Mouse (Mus musculus) intestine, postnatal 0 days (tissue): ENCODE data around the gene Cyp17a1. TPM values are rescaled to one million over a fixed set of nuclear protein-coding genes. Genes with fewer than 3 reads are reported as not detected.

ENCODE experiments used
- ATAC-seq: fragments of 200-750 bp; cut with Nextera tagmentation; 2 replicates; pipeline ENCODE4 v1.8.0; 2017; ENCODE audit warnings: mild to moderate bottlenecking, moderate TSS enrichment, moderate library complexity
- H3K27ac ChIP-seq: fragments of 300-500 bp; sonication (generic); 2 replicates; pipeline ENCODE4 v1.5.1; 2014; ENCODE audit warnings: mild to moderate bottlenecking, low read depth, low read length, moderate library complexity
- H3K27me3 ChIP-seq: fragments of 300-500 bp; sonication (generic); replicated peaks from 2 replicates; pipeline ENCODE4 v1.6.1; 2014; ENCODE audit warnings: low read length, mixed read lengths; ENCODE audit not compliant: control insufficient read depth, insufficient read depth
- H3K36me3 ChIP-seq: fragments of 300-500 bp; sonication (generic); 2 replicates; pipeline ENCODE4 v1.6.1; 2014; ENCODE audit warnings: mild to moderate bottlenecking, moderate library complexity; ENCODE audit not compliant: control insufficient read depth, insufficient read depth
- H3K4me1 ChIP-seq: fragments of 300-500 bp; sonication (generic); replicated peaks from 2 replicates; pipeline ENCODE4 v1.6.1; 2014; ENCODE audit warnings: antibody characterized with exemption, low read length, mixed read lengths; ENCODE audit not compliant: control insufficient read depth, insufficient read depth
- H3K4me2 ChIP-seq: fragments of 300-500 bp; sonication (generic); replicated peaks from 2 replicates; pipeline ENCODE4 v1.6.1; 2014; ENCODE audit warnings: low read depth, mild to moderate bottlenecking, moderate library complexity
- H3K4me3 ChIP-seq: fragments of 300-500 bp; sonication (generic); 2 replicates; pipeline ENCODE4 v1.5.1; 2014; ENCODE audit warnings: low read depth, low read length
- H3K9ac ChIP-seq: fragments of 300-500 bp; sonication (generic); 2 replicates; pipeline ENCODE4 v1.6.1; 2014; ENCODE audit warnings: mild to moderate bottlenecking, low read depth, low read length
- H3K9me3 ChIP-seq: fragments of 300-500 bp; sonication (generic); 2 replicates; pipeline ENCODE4 v1.6.1; 2016; ENCODE audit warnings: mixed run types; ENCODE audit not compliant: control insufficient read depth
- CTCF ChIP-seq: sonication (generic); IDR thresholded peaks from 2 replicates; pipeline ENCODE4 v1.5.1; 2016; ENCODE audit warnings: low read depth, mild to moderate bottlenecking, control low read depth, antibody characterized with exemption, moderate library complexity
- WGBS: fragments of 180-500 bp; shearing (Covaris S2); extraction: QIAGEN DNeasy Blood & Tissue Kit; methylation state at CpG from one replicate; pipeline ENCODE4 v1.1.7; 2014; 5-methylcytosine and 5-hydroxymethylcytosine counted together
- polyA plus RNA-seq: library from polyadenylated mRNA; unstranded; fragments of >200 nt; fragmentation: Nextera tagmentation; extraction: Ambion mirVana; gene quantifications from 2 replicates; pipeline ENCODE4 v1.2.1, GENCODE M21; 2015

Gene Cyp17a1
- polyA plus RNA-seq, 1 experiment from 2014 or later, result not detected

GRCm38 (mm10) chr19:46706540-46707295, 33.7 kb upstream of the Cyp17a1 start:
- peak; percentile 44 for ATAC-seq
- peak overlapping the region; percentile 83 for H3K27ac ChIP-seq
- no peak for TF ChIP-seq CTCF
- H3K9me3 ChIP-seq, result no peaks in the 10 kb centered on the region
- H3K36me3 ChIP-seq, result peaks cover 10% of the 10 kb centered on the region; the same call in 1 of the 2 replicates
- peak overlapping the region; percentile 80 for H3K4me2 ChIP-seq
- peak overlapping the region; percentile 47 for H3K4me3 ChIP-seq
- H3K4me1 ChIP-seq, result 0 out of 2 replicates have a peak, but pooled peaks cover 2% of the 10 kb centered on the region
- WGBS, result 55% methylated on average over 9 of the region's 9 CpGs
- no peaks in the 10 kb centered on the region for H3K27me3 ChIP-seq
- H3K9ac ChIP-seq, result no peak overlapping the region

GRCm38 (mm10) chr19:46705779-46706495, 33.0 kb upstream of the Cyp17a1 start:
- Histone ChIP-seq H3K4me3 (no peak overlapping the region), H3K9me3 (no peaks in the 10 kb centered on the region), H3K4me1 (0 out of 2 replicates have a peak, but pooled peaks cover 2% of the 10 kb centered on the region), H3K4me2 (no peak overlapping the region), H3K27me3 (no peaks in the 10 kb centered on the region), H3K36me3 (peaks cover 10% of the 10 kb centered on the region; the same call in 1 of the 2 replicates), H3K27ac (no peak overlapping the region), H3K9ac (no peak overlapping the region)
- 81% methylated on average over 7 of the region's 7 CpGs for WGBS
- ATAC-seq, result no peak
- TF ChIP-seq CTCF, result no peak

- Histone ChIP-seq H3K9me3 (no peaks in the 10 kb centered on the region), H3K4me2 (no peak overlapping the region), H3K27ac (no peak overlapping the region), H3K9ac (no peak overlapping the region), H3K36me3 (no peaks in the 10 kb centered on the region; the same call in 1 of the 2 replicates), H3K4me3 (no peak overlapping the region), H3K27me3 (no peaks in the 10 kb centered on the region), H3K4me1 (no peaks in the 10 kb centered on the region)
- ATAC-seq, result no peak
- 64% methylated on average over 9 of the region's 9 CpGs for WGBS
- no peak for TF ChIP-seq CTCF
Measured at GRCm38 (mm10) chr19:46701156-46701555, 28.2 kb upstream of the Cyp17a1 start.

- WGBS, result 64% methylated on average over 10 of the region's 10 CpGs
- Histone ChIP-seq H3K4me2 (no peak overlapping the region), H3K27ac (no peak overlapping the region), H3K9ac (no peak overlapping the region), H3K4me3 (no peak overlapping the region), H3K27me3 (no peaks in the 10 kb centered on the region), H3K4me1 (no peaks in the 10 kb centered on the region), H3K36me3 (no peaks in the 10 kb centered on the region; the same call in 1 of the 2 replicates), H3K9me3 (no peaks in the 10 kb centered on the region)
- ATAC-seq, result no peak
- no peak for TF ChIP-seq CTCF
Measured at GRCm38 (mm10) chr19:46699011-46699481, 26.1 kb upstream of the Cyp17a1 start.

DNA sequence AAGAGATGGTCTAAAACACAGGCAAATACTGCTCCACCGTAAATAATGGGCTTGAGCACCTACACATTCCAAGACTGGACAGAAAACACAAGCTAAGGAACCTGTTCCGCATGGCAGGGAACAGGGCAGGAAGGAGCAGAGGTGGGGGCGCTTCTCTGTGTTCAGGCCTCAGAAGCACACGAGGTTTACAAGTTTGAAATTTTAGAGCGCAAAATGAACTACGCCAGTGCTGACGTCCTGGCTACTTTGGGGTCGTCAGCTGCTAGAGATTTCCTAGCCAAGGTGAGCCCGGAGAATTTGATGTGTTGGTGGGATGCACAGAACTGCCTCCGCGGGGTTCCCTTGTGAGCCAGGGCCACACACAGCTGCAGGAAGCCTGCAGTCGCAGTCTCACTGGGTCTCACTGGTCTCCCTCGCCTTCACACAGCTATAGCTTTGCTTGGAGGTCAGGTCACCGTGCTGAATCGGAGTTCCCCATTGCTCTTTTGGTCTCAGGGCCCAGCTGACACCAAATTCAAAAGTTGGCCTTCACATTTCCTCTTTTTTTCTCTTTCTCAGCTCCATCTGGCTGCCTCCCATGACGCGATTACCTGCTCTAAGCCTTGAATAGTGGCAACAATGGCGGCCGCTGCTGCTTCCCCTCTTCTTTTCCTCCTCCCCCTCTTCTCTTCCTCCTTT, 25.0 kb upstream of the Cyp17a1 start:
- no peak overlapping the region for H3K9ac ChIP-seq
- no peak for ATAC-seq
- TF ChIP-seq CTCF, result no peak

GRCm38 (mm10) chr19:46696943-46697342, 24.0 kb upstream of the Cyp17a1 start:
- H3K4me1 ChIP-seq, result no peaks in the 10 kb centered on the region
- no peak overlapping the region for H3K27ac ChIP-seq
- TF ChIP-seq CTCF, result no peak
- ATAC-seq, result no peak
- no peaks in the 10 kb centered on the region; the same call in 1 of the 2 replicates for H3K36me3 ChIP-seq
- H3K4me3 ChIP-seq, result no peak overlapping the region
- no peaks in the 10 kb centered on the region for H3K27me3 ChIP-seq
- no peak overlapping the region for H3K4me2 ChIP-seq
- 92% methylated on average over 7 of the region's 7 CpGs for WGBS
- no peak overlapping the region for H3K9ac ChIP-seq
- no peaks in the 10 kb centered on the region for H3K9me3 ChIP-seq

More for the DNA sequence above, 25.0 kb upstream of the Cyp17a1 start:
- WGBS, result 63% methylated on average over 19 of the region's 19 CpGs
- H3K4me2 ChIP-seq, result no peak overlapping the region
- no peak overlapping the region for H3K4me3 ChIP-seq
- H3K36me3 ChIP-seq, result no peaks in the 10 kb centered on the region; the same call in 1 of the 2 replicates
- H3K4me1 ChIP-seq, result no peaks in the 10 kb centered on the region
- H3K27ac ChIP-seq, result no peak overlapping the region
- H3K9me3 ChIP-seq, result no peaks in the 10 kb centered on the region
- no peaks in the 10 kb centered on the region for H3K27me3 ChIP-seq
